Mouse (Mus musculus): ENCODE measurements around the gene Sec22a. TPM values are rescaled to one million over a fixed set of nuclear protein-coding genes. Genes with fewer than 3 reads are reported as not detected.
A peak's percentile ranks its signal among the peaks of the same experiment; 100 is the strongest.

Gene Sec22a
- polyA plus RNA-seq, 1 experiment from 2014 or later = 38.5 TPM

DNA sequence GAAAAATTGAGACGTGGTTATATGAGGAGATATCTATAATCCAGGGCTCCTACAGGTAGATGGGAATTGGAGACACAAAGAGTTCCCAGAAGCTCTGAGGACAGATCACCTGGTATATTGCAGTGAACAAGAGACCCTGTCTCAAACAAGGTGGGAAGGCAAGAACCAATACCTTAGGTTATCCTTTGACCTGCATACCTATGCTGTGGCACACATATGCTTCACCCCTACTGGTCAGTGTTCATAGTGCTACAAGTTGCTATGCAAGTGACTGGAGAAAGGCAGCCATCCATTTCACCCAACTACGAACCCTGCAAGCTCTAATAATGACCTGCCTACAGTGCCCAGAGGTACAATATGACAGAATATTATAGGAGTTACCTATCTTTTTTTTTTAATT lies 1.5 kb downstream of the Sec22a start:
- Histone ChIP-seq H3K27me3 (no peaks in the 10 kb centered on the region), H3K9me3 (no peaks in the 10 kb centered on the region), H3K4me1 (replicated peaks) (peaks cover 12% of the 10 kb centered on the region), H3K4me2 (no peak overlapping the region), H3K27ac (replicated peaks) (no peak overlapping the region), H3K4me3 (no peak overlapping the region), H3K9ac (no peak overlapping the region), H3K36me3 (no peaks in the 10 kb centered on the region)
- no peak for ATAC-seq (ENCODE audit: low FRiP score, low read depth)
- WGBS = 84% methylated on average over 2 of the region's 2 CpGs

DNA sequence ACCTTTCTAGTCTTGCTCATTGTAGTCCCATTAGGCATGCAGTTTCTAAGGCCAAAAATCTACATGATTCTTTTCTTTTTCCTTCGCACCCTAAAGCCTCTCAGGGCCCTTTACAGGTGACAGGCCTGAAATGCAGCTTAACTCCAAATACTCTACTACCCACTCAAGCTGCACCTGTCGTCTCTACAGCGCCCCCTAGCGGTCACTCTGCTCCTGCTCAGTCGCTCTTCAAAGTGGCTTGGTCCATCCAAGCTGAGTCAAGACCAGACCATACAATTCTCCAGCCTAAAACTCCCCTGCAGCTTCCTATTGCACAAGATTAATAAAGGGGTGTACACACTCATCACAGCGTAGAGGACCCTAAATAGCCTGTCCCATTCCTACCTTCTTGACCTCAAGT lies 3.1 kb downstream of the Sec22a start:
- no peak overlapping the region for H3K4me3 ChIP-seq
- peaks cover 12% of the 10 kb centered on the region for H3K4me1 ChIP-seq (replicated peaks)
- WGBS = 27% methylated on average over 6 of the region's 6 CpGs
- no peak overlapping the region for H3K27ac ChIP-seq (replicated peaks)
- no peak overlapping the region for H3K4me2 ChIP-seq
- no peak for ATAC-seq (ENCODE audit: low FRiP score, low read depth)
- no peaks in the 10 kb centered on the region for H3K36me3 ChIP-seq
- no peaks in the 10 kb centered on the region for H3K27me3 ChIP-seq
- no peaks in the 10 kb centered on the region for H3K9me3 ChIP-seq
- no peak overlapping the region for H3K9ac ChIP-seq

DNA sequence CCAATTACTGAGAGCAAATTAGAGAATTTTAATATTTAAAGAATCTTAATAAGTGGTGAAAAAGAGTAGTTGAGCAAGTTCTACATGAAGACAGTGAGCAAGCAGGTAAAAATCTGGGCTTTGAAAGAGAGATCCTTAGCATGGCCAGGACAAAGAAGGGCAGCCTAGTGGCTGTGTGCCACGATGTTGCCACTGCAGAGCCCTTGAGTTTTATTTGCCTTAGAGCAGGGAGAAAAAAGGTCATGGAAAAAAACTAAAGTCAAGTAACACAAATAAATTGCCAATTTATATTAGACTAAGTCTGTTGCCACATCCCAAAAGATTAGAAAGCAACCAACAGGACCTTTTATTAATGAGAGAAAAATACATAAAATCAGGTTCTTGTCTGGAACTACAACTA lies 6.3 kb downstream of the Sec22a start:
- H3K9ac ChIP-seq = no peak overlapping the region
- no peaks in the 10 kb centered on the region for H3K36me3 ChIP-seq
- H3K4me2 ChIP-seq = no peak overlapping the region
- no peak overlapping the region for H3K27ac ChIP-seq (replicated peaks)
- no peak for ATAC-seq (ENCODE audit: low FRiP score, low read depth)
- H3K27me3 ChIP-seq = no peaks in the 10 kb centered on the region
- no peaks in the 10 kb centered on the region for H3K9me3 ChIP-seq
- H3K4me3 ChIP-seq = no peak overlapping the region
- H3K4me1 ChIP-seq (replicated peaks) = no peaks in the 10 kb centered on the region
- WGBS = 76% methylated on average over 1 of the region's 1 CpGs

DNA sequence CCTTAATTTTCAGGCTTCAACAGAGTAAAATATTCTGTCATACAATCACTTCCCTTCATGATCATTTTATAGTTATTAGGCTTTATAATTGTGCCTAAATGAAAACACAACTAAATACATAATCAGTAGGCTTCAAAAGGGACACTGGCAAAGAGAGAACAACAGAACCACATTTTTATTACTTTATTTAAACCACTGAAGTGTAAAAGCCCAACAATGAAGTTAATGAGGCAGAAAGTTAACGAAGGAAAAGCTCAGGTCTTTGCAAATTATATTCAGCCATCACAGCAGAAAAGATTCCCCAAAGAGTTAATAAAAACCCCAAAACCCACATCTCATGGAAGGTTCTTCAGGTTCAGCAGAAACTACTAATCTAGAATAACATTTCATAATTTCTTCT lies 33.3 kb downstream of the Sec22a start:
- no peak overlapping the region for H3K27ac ChIP-seq (replicated peaks)
- no peak overlapping the region for H3K4me2 ChIP-seq
- H3K27me3 ChIP-seq = no peaks in the 10 kb centered on the region
- H3K36me3 ChIP-seq = no peaks in the 10 kb centered on the region; the same call in 1 of the 2 replicates
- ATAC-seq (ENCODE audit: low FRiP score, low read depth) = no peak
- 22% methylated on average over 1 of the region's 1 CpGs for WGBS
- H3K9ac ChIP-seq = no peak overlapping the region
- H3K4me3 ChIP-seq = no peak overlapping the region
- no peaks in the 10 kb centered on the region for H3K9me3 ChIP-seq
- H3K4me1 ChIP-seq (replicated peaks) = no peaks in the 10 kb centered on the region

DNA sequence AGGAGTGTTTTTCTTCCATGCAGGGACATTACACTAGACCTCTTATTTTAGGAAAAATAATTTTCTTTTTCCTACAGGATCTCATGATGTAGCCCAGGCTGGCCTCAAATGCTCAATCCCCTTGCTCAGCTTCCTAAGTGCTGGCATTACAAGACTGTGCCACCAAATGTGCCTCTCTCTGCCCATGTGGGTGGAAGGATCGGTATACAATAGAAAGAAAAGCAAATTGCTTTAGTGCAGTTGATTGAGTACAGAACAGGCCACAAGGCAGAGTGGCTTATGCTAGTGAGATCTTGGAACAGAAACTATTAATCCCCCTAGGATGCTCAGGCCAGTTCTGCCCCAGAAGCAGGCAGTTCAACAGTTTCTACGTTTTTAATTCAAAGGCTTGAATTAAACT lies 43.9 kb downstream of the Sec22a start:
- Histone ChIP-seq H3K27me3 (no peaks in the 10 kb centered on the region), H3K27ac (replicated peaks) (no peak overlapping the region), H3K4me3 (no peak overlapping the region), H3K9ac (no peak overlapping the region), H3K4me1 (replicated peaks) (0 out of 2 replicates have a peak, but pooled peaks cover 5% of the 10 kb centered on the region), H3K9me3 (no peaks in the 10 kb centered on the region), H3K4me2 (no peak overlapping the region), H3K36me3 (peaks cover 4% of the 10 kb centered on the region; the same call in 1 of the 2 replicates)
- ATAC-seq (ENCODE audit: low FRiP score, low read depth) = peak; percentile 30; the same call in 1 of the 2 replicates
- WGBS = 87% methylated on average over 2 of the region's 2 CpGs

DNA sequence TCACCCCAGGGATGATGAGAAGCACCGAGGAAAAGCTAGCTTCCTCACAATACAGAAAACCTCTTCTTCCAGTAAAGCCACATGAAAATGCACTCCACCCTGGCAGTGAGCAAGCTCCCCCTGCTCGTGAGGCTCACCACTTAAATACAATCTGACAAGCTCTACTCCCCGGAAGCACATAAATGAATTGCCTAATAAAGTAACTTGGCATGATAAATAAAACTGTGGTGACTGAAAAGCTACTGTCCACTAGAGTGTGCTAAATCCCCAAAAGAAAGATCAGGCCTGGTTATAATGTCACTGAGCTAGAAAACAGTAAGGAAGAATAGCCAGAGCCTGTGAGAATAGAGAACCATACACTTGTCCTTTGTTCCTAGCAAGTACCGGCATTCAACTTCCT lies 44.4 kb downstream of the Sec22a start:
- Histone ChIP-seq H3K36me3 (peaks cover 4% of the 10 kb centered on the region; the same call in 1 of the 2 replicates), H3K4me3 (no peak overlapping the region), H3K4me2 (no peak overlapping the region), H3K9ac (no peak overlapping the region), H3K27ac (replicated peaks) (no peak overlapping the region), H3K27me3 (no peaks in the 10 kb centered on the region), H3K9me3 (no peaks in the 10 kb centered on the region), H3K4me1 (replicated peaks) (0 out of 2 replicates have a peak, but pooled peaks cover 5% of the 10 kb centered on the region)
- ATAC-seq (ENCODE audit: low FRiP score, low read depth) = peak; percentile 83
- WGBS = 25% methylated on average over 4 of the region's 4 CpGs

DNA sequence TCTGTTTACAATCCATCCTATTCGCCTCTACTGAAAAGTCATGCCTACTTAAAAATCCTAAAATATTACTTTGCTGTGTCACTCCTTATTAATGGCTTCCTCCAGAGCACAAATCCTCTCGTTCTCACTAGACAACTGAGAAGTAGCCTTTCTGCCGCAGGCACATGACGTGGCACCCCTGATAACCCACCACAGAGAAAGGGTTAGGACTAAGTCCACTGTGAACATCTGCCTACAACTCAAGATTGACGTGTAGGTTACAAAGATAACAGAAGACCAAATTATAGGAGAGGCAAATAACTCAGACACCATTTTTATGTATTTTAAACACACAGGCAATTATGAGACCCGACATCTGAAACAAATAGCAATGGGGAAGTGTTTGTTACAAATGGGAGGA lies 45.3 kb downstream of the Sec22a start:
- Histone ChIP-seq H3K9me3 (no peaks in the 10 kb centered on the region), H3K9ac (no peak overlapping the region), H3K4me2 (no peak overlapping the region), H3K4me3 (no peak overlapping the region), H3K27ac (replicated peaks) (no peak overlapping the region), H3K27me3 (no peaks in the 10 kb centered on the region), H3K36me3 (peaks cover 3% of the 10 kb centered on the region; the same call in 1 of the 2 replicates), H3K4me1 (replicated peaks) (0 out of 2 replicates have a peak, but pooled peaks cover 5% of the 10 kb centered on the region)
- 86% methylated on average over 6 of the region's 6 CpGs for WGBS
- no peak for ATAC-seq (ENCODE audit: low FRiP score, low read depth)

DNA sequence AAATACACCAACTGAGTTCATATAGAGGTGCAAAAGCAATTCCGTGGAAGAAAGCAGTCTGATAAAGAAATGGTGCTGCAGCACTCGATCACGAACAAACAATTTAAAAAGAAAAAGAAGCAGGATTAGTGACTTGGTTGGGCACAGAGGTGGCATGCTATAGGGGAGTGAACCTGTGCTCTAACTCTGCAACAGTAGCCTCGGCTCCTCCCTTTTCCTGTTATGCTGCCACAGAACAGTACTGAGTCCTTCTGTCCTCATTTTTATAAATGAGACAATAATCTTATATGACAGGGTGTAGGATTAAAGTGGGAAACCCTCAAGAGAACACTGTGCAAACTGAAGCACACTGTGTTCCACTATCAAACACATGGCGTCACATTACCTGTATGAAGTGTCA lies 46.3 kb downstream of the Sec22a start:
- H3K27ac ChIP-seq (replicated peaks) = no peak overlapping the region
- no peaks in the 10 kb centered on the region for H3K9me3 ChIP-seq
- no peak overlapping the region for H3K9ac ChIP-seq
- peaks cover 4% of the 10 kb centered on the region; the same call in 1 of the 2 replicates for H3K36me3 ChIP-seq
- H3K4me3 ChIP-seq = no peak overlapping the region
- no peak for ATAC-seq (ENCODE audit: low FRiP score, low read depth)
- 0 out of 2 replicates have a peak, but pooled peaks cover 5% of the 10 kb centered on the region for H3K4me1 ChIP-seq (replicated peaks)
- no peak overlapping the region for H3K4me2 ChIP-seq
- 92% methylated on average over 5 of the region's 5 CpGs for WGBS
- no peaks in the 10 kb centered on the region for H3K27me3 ChIP-seq

DNA sequence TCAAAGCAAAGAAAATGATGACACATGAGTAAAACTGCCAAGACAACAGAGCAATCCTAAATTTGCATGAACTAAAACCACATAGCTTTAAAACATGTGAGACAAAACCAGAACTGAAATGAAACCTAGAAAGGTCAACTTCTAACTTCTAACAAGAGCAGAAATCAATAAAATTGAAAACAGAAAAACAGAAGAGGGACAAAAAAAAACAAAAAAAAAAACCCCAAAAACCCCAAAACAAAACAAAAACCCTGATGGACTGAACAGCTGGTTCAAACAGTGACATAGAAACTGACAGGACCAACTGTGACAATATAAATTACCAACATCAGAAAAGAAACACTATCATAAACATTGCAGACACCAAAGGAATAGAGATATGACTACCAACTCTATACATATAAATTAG lies 46.9 kb downstream of the Sec22a start:
- peaks cover 8% of the 10 kb centered on the region; the same call in 1 of the 2 replicates for H3K4me1 ChIP-seq (replicated peaks)
- no peaks in the 10 kb centered on the region for H3K27me3 ChIP-seq
- no peak overlapping the region for H3K27ac ChIP-seq (replicated peaks)
- peaks cover 4% of the 10 kb centered on the region; the same call in 1 of the 2 replicates for H3K36me3 ChIP-seq
- H3K9me3 ChIP-seq = no peaks in the 10 kb centered on the region
- no peak overlapping the region for H3K9ac ChIP-seq
- H3K4me2 ChIP-seq = no peak overlapping the region
- H3K4me3 ChIP-seq = no peak overlapping the region
- no peak for ATAC-seq (ENCODE audit: low FRiP score, low read depth)

DNA sequence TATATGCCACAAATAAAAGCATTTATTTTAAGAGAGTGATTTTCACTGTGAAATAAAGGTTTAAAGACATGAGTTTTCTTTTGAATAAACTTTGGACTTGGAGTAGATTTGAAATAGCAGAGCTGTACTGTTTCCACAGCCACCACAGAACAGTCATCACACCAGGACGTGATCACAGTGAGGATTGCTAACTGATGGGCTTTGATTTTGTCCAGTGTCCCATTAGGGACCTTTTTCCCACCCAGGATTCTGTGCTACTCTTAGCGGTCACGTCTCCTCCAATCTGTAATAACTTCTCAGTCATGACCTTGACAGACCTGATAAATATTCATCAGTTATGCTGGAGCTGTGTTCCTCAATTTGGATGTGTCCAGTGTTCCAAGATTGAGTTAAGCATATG lies 48.2 kb downstream of the Sec22a start:
- Histone ChIP-seq H3K9ac (no peak overlapping the region), H3K4me2 (no peak overlapping the region), H3K4me3 (no peak overlapping the region), H3K27me3 (no peaks in the 10 kb centered on the region), H3K9me3 (no peaks in the 10 kb centered on the region), H3K27ac (replicated peaks) (no peak overlapping the region), H3K36me3 (peaks cover 4% of the 10 kb centered on the region; the same call in 1 of the 2 replicates), H3K4me1 (replicated peaks) (peaks cover 11% of the 10 kb centered on the region; the same call in 1 of the 2 replicates)
- WGBS = 49% methylated on average over 3 of the region's 3 CpGs
- no peak for ATAC-seq (ENCODE audit: low FRiP score, low read depth)

DNA sequence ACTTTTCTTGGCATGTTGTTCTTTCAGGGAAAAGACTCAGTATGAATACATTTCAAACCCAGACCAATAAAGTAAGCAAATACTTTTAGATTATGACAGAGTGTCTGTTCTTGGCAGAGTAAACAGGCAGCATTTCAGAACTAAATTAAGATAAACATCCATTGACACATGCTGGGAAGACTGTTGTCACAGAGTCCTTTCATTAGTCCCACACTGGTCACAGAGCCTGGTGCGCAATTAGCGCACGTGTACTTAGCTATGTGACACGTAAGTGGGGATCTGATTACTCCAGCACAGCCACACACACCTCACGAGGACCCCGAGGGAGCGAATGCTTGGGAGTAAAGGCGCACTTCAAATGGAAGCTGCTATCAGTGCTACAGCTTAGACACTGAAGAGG lies 52.1 kb downstream of the Sec22a start:
- no peak overlapping the region for H3K9ac ChIP-seq
- ATAC-seq (ENCODE audit: low FRiP score, low read depth) = no peak

DNA sequence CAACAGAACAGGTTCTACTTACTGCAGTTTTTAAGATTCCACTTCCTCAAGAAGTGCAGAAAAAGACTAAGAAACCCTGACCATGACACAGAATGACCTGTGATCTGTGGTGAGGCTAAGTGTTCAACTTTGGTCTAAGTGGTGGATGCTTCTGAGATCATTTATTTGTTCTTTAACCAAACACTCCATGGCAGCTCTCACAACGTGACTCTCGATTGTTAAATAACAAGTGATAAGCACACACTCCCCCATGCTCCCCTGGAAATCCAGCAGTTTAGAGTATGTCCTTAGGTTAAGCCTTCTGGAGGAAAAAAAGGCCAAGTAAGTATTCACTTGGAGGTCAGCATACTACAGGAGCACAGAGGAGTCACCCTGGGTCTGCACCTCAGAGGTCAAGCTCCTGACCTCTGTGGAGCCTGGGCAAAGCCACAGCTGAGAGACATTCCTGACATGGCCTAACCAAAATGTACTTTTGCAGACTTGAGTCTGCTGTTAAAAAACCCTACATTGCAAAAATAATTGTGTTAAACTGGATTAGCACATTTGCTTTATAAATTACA lies 53.1 kb downstream of the Sec22a start:
- Histone ChIP-seq H3K4me1 (replicated peaks) (peaks cover 6% of the 10 kb centered on the region; the same call in 1 of the 2 replicates), H3K27ac (replicated peaks) (no peak overlapping the region), H3K27me3 (no peaks in the 10 kb centered on the region), H3K4me2 (no peak overlapping the region), H3K4me3 (no peak overlapping the region), H3K36me3 (peaks cover 4% of the 10 kb centered on the region; the same call in 1 of the 2 replicates), H3K9ac (no peak overlapping the region), H3K9me3 (no peaks in the 10 kb centered on the region)
- WGBS = 48% methylated on average over 2 of the region's 2 CpGs
- ATAC-seq (ENCODE audit: low FRiP score, low read depth) = no peak

More for the DNA sequence above, 52.1 kb downstream of the Sec22a start:
- Histone ChIP-seq H3K4me3 (no peak overlapping the region), H3K27me3 (no peaks in the 10 kb centered on the region), H3K4me2 (no peak overlapping the region), H3K9me3 (no peaks in the 10 kb centered on the region), H3K36me3 (peaks cover 4% of the 10 kb centered on the region; the same call in 1 of the 2 replicates), H3K4me1 (replicated peaks) (peaks cover 6% of the 10 kb centered on the region; the same call in 1 of the 2 replicates), H3K27ac (replicated peaks) (no peak overlapping the region)
- WGBS = 48% methylated on average over 8 of the region's 8 CpGs

DNA sequence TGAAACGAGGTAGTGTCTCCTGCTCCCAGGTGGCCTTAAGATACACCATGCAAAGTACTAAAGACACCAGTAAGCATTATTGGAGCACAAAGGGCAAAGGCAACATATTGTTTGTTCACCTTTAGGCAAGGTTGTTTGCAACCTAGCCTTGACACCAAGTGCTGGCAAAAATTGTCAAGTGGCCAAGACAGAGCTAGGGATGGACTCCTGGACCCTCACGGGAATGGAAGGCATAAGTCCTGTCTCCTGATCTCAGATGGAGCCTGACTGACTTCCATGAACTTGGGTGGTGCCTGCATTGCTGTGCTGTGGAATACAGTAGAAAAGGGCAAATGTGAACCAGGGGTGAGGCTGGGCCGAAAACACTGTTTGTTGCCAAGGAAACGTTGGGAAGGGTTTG lies 54.1 kb downstream of the Sec22a start:
- Histone ChIP-seq H3K27ac (replicated peaks) (no peak overlapping the region), H3K27me3 (no peaks in the 10 kb centered on the region), H3K4me3 (no peak overlapping the region), H3K9ac (no peak overlapping the region), H3K36me3 (peaks cover 4% of the 10 kb centered on the region; the same call in 1 of the 2 replicates), H3K4me1 (replicated peaks) (peaks cover 6% of the 10 kb centered on the region; the same call in 1 of the 2 replicates), H3K9me3 (no peaks in the 10 kb centered on the region), H3K4me2 (no peak overlapping the region)
- ATAC-seq (ENCODE audit: low FRiP score, low read depth) = no peak
- 84% methylated on average over 4 of the region's 4 CpGs for WGBS

All from hindbrain, embryonic 15.5 days (tissue).